Mouse (Mus musculus) kidney, adult 18-20 months (tissue): ENCODE data around the gene Urgcp.
"Not testable (repeated sequence)": the region's sequence is repeated elsewhere in the genome, so short reads cannot be mapped to it uniquely, and the experiment has no call there.

Source experiments
- DNase-seq: peaks from one replicate; pipeline ENCODE4 v3.0.0; 2021

The Urgcp gene

GRCm38 (mm10) chr11:5761820-5762632 is at the start of gene Urgcp:
Gene Urgcp, minus strand, starts transcription at chr11:5762376.
- DNase-seq: peak; percentile 96

- DNase-seq: not testable (repeated sequence)
Observed at GRCm38 (mm10) chr11:5809487-5809886, 47.3 kb upstream of the Urgcp start.

GRCm38 (mm10) chr11:5807956-5808355 is 45.8 kb upstream of the Urgcp start:
- no peak for DNase-seq

GRCm38 (mm10) chr11:5805711-5806110 is 43.5 kb upstream of the Urgcp start:
- DNase-seq: no peak

GRCm38 (mm10) chr11:5804174-5804573 is 42.0 kb upstream of the Urgcp start:
- DNase-seq: no peak

- DNase-seq: no peak
Observed at GRCm38 (mm10) chr11:5803551-5803981, 41.4 kb upstream of the Urgcp start, which contains the start of gene Pgam2. Gene Pgam2, minus strand, starts transcription at chr11:5803733.

GRCm38 (mm10) chr11:5802457-5803217 is 40.5 kb upstream of the Urgcp start:
- DNase-seq: no peak

GRCm38 (mm10) chr11:5802005-5802404 is 39.8 kb upstream of the Urgcp start:
- DNase-seq: no peak

GRCm38 (mm10) chr11:5801511-5801910 is 39.3 kb upstream of the Urgcp start:
- no peak for DNase-seq

- DNase-seq: no peak
Observed at GRCm38 (mm10) chr11:5799621-5800490, 37.7 kb upstream of the Urgcp start.

GRCm38 (mm10) chr11:5797928-5798327 is 35.8 kb upstream of the Urgcp start:
- no peak for DNase-seq

GRCm38 (mm10) chr11:5797371-5797770 is 35.2 kb upstream of the Urgcp start:
- no peak for DNase-seq

GRCm38 (mm10) chr11:5796939-5797338 is 34.8 kb upstream of the Urgcp start:
- no peak for DNase-seq

- DNase-seq: no peak
Observed at GRCm38 (mm10) chr11:5795706-5796105, 33.5 kb upstream of the Urgcp start.

- DNase-seq: no peak
Observed at GRCm38 (mm10) chr11:5795290-5795689, 33.1 kb upstream of the Urgcp start.

- no peak for DNase-seq
Observed at GRCm38 (mm10) chr11:5790431-5790830, 28.3 kb upstream of the Urgcp start.

- no peak for DNase-seq
Observed at GRCm38 (mm10) chr11:5789754-5790333, 27.7 kb upstream of the Urgcp start.

GRCm38 (mm10) chr11:5789071-5789753 is 27.0 kb upstream of the Urgcp start:
- no peak for DNase-seq

GRCm38 (mm10) chr11:5788056-5789014 is 26.2 kb upstream of the Urgcp start, which contains the start of gene Dbnl:
Gene Dbnl, plus strand, starts transcription at chr11:5788488.
- DNase-seq: peak; percentile 97

- no peak for DNase-seq
Observed at GRCm38 (mm10) chr11:5787671-5788055, 25.5 kb upstream of the Urgcp start.

- no peak for DNase-seq
Observed at GRCm38 (mm10) chr11:5785732-5786131, 23.6 kb upstream of the Urgcp start.
